Mouse (Mus musculus): Measurements from ENCODE around the gene Ccr8. TPM values are rescaled to one million over a fixed set of nuclear protein-coding genes. Genes with fewer than 3 reads are reported as not detected.
"Not testable (repeated sequence)": the region's sequence is repeated elsewhere in the genome, so short reads cannot be mapped to it uniquely, and the experiment has no call there.

Ccr8 gene
- polyA plus RNA-seq, 1 experiment from 2014 or later: 3.0 TPM

DNA sequence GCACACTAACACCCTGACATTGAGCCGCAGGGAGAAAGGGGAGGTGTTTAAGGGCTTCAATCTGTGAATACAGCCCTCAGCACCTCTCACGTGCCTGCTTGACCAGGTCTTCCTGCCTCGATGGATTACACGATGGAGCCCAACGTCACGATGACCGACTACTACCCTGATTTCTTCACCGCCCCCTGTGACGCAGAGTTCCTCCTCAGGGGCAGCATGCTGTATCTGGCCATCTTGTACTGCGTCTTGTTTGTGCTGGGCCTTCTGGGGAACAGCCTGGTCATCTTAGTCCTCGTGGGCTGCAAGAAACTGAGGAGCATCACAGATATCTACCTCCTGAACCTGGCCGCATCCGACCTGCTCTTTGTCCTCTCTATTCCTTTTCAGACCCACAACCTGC is 1.8 kb downstream of the Ccr8 start:
- H3K4me2 ChIP-seq (replicated peaks): no peak overlapping the region
- H3K36me3 ChIP-seq: no peaks in the 10 kb centered on the region
- WGBS: 89% methylated on average over 13 of the region's 13 CpGs
- no peak overlapping the region for H3K4me3 ChIP-seq (replicated peaks)
- no peak overlapping the region for H3K27ac ChIP-seq (replicated peaks)
- no peaks in the 10 kb centered on the region; the same call in 1 of the 2 replicates for H3K4me1 ChIP-seq
- H3K9me3 ChIP-seq (replicated peaks): no peaks in the 10 kb centered on the region
- H3K9ac ChIP-seq: no peak overlapping the region
- no peaks in the 10 kb centered on the region for H3K27me3 ChIP-seq
- ATAC-seq (ENCODE audit: insufficient number of reproducible peaks, low FRiP score, low TSS enrichment, low read depth): no peak

- Histone ChIP-seq H3K9ac (no peak overlapping the region), H3K27me3 (0 out of 2 replicates have a peak, but pooled peaks cover 4% of the 10 kb centered on the region), H3K4me1 (no peaks in the 10 kb centered on the region; the same call in 1 of the 2 replicates), H3K36me3 (no peaks in the 10 kb centered on the region), H3K4me2 (replicated peaks) (no peak overlapping the region), H3K9me3 (replicated peaks) (no peaks in the 10 kb centered on the region), H3K27ac (replicated peaks) (no peak overlapping the region), H3K4me3 (replicated peaks) (no peak overlapping the region)
- no peak for ATAC-seq (ENCODE audit: insufficient number of reproducible peaks, low FRiP score, low TSS enrichment, low read depth)
- WGBS: 52% methylated on average over 7 of the region's 7 CpGs
Observed at GRCm38 (mm10) chr9:120095886-120096285, 4.0 kb downstream of the Ccr8 start.

DNA sequence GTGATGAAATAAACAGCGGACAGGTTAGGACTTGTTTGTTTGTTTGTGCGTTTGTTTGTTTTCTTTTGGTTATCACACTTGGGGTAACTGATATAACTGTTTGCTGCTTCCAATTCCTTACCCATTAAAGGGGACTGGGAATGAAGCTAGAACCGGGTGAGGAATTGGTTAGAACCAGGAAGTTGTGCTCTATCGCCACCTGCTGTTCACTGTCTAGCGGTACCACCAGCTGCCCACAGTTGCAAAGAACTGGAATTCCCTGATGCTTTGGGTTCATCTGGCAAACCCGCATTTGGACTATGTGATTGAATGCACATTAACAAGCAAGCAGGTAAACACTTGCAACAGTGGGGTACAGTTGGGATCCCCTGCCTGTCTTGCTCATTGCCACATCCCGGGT is 6.8 kb downstream of the Ccr8 start:
- Histone ChIP-seq H3K9ac (no peak overlapping the region), H3K27ac (replicated peaks) (no peak overlapping the region), H3K36me3 (no peaks in the 10 kb centered on the region), H3K27me3 (0 out of 2 replicates have a peak, but pooled peaks cover 4% of the 10 kb centered on the region), H3K4me1 (no peaks in the 10 kb centered on the region; the same call in 1 of the 2 replicates), H3K4me3 (replicated peaks) (no peak overlapping the region), H3K4me2 (replicated peaks) (no peak overlapping the region), H3K9me3 (replicated peaks) (no peaks in the 10 kb centered on the region)
- 18% methylated on average over 7 of the region's 7 CpGs for WGBS
- ATAC-seq (ENCODE audit: insufficient number of reproducible peaks, low FRiP score, low TSS enrichment, low read depth): no peak

DNA sequence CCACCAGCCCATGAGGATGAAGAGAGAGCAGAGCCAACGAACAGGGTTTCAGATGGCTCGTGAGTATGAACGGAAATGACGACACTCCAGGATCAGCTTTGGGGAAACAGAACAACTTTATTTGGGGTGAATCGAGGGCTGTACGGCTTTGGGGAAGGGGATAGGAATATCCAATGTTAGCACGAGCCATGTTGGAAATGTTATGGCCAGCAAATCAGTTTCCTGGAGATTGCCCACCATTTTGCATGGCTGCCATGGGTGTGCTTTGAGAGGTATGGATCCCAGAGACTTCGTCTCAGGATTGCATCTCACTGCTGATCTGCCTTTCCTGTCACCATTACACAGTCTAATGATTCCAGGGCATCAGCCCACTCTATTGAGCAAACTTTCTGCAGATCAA is 7.4 kb downstream of the Ccr8 start:
- Histone ChIP-seq H3K4me3 (replicated peaks) (no peak overlapping the region), H3K9ac (no peak overlapping the region), H3K9me3 (replicated peaks) (no peaks in the 10 kb centered on the region), H3K4me2 (replicated peaks) (no peak overlapping the region), H3K36me3 (no peaks in the 10 kb centered on the region), H3K27ac (replicated peaks) (no peak overlapping the region), H3K4me1 (no peaks in the 10 kb centered on the region; the same call in 1 of the 2 replicates), H3K27me3 (0 out of 2 replicates have a peak, but pooled peaks cover 4% of the 10 kb centered on the region)
- no peak for ATAC-seq (ENCODE audit: insufficient number of reproducible peaks, low FRiP score, low TSS enrichment, low read depth)
- WGBS: 88% methylated on average over 8 of the region's 8 CpGs

DNA sequence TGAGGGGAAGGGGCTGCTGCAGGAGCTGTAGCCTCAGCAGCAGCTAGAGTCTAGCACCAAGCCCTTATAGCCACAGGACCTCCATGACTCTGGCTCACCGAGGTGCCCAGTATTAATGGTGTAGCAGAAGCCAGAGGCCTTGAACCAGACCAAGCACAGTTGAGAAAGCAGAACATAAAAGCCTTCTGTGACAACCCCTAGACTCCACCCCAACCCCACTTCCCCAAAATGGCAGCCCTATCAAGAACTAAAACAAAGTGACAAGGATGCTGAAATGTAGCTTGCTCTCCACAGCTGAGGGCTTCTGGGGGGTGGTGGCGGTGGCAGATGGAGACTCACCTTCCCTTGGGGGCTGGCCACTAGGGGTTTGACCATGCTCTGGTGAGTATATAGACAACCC is 9.3 kb downstream of the Ccr8 start:
- no peaks in the 10 kb centered on the region; the same call in 1 of the 2 replicates for H3K4me1 ChIP-seq
- H3K27ac ChIP-seq (replicated peaks): no peak overlapping the region
- no peak overlapping the region for H3K4me3 ChIP-seq (replicated peaks)
- H3K9ac ChIP-seq: no peak overlapping the region
- H3K27me3 ChIP-seq: 0 out of 2 replicates have a peak, but pooled peaks cover 4% of the 10 kb centered on the region
- no peak for ATAC-seq (ENCODE audit: insufficient number of reproducible peaks, low FRiP score, low TSS enrichment, low read depth)
- no peaks in the 10 kb centered on the region for H3K36me3 ChIP-seq
- no peak overlapping the region for H3K4me2 ChIP-seq (replicated peaks)
- no peaks in the 10 kb centered on the region for H3K9me3 ChIP-seq (replicated peaks)
- 88% methylated on average over 2 of the region's 2 CpGs for WGBS

- not testable (repeated sequence) for H3K4me2 ChIP-seq (replicated peaks); H3K4me1 ChIP-seq; H3K9me3 ChIP-seq (replicated peaks); H3K27me3 ChIP-seq; H3K27ac ChIP-seq (replicated peaks); H3K4me3 ChIP-seq (replicated peaks); H3K9ac ChIP-seq; H3K36me3 ChIP-seq; ATAC-seq (ENCODE audit: insufficient number of reproducible peaks, low FRiP score, low TSS enrichment, low read depth)
- WGBS: 94% methylated on average over 12 of the region's 12 CpGs
Observed at GRCm38 (mm10) chr9:120108953-120109352, 17.0 kb downstream of the Ccr8 start.

GRCm38 (mm10) chr9:120110211-120111018 is 18.5 kb downstream of the Ccr8 start, which contains the start of gene Slc25a38:
Slc25a38 (plus strand) TSS chr9:120110374.
- peak within 1 kb of the TSS; percentile 69 for H3K4me3 ChIP-seq (replicated peaks)
- under 1% methylated on average over 62 of the region's 62 CpGs for WGBS

DNA sequence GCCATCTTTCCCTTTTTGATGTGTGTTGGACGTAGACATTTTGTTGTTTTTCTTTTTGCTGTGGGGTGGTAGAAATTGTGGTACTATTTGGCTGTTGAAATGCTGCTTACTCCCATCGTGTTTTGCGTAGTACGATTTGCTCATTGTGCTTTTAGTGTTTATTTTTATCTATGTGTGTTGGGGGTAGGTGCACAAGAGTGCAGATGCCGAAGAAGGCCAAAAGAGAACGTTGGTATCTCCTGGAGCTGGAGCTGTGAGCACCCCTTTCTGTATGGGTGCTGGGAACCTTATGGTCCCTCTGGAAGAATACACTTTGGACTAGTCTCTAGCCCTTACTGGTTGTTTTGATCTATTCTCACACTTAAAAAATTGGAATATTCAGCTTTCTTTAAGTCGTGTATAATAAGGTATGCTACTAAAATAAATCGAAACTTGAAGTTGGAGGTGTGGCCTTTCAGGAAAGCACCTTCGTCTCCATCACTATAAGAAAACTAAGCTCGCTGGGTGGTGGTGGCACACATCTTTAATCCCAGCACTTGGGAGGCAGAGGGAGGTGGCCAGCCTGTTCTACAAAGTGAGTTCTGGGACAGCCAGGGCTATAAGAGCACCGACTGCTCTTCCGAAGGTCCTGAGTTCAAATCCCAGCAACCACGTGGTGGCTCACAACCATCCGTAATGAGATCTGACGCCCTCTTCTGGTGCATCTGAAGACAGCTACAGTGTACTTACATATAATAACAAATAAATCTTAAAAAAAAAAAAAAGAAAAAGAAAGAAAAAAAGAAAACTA is 19.4 kb downstream of the Ccr8 start:
- Histone ChIP-seq H3K27me3 (no peaks in the 10 kb centered on the region), H3K36me3 (no peaks in the 10 kb centered on the region), H3K4me1 (peaks cover 8% of the 10 kb centered on the region), H3K9ac (no peak overlapping the region; the same call in 1 of the 2 replicates), H3K27ac (replicated peaks) (peak overlapping the region; percentile 96), H3K9me3 (replicated peaks) (no peaks in the 10 kb centered on the region), H3K4me2 (replicated peaks) (peak overlapping the region; percentile 58), H3K4me3 (replicated peaks) (peak overlapping the region; percentile 69)
- ATAC-seq (ENCODE audit: insufficient number of reproducible peaks, low FRiP score, low TSS enrichment, low read depth): no peak
- 77% methylated on average over 15 of the region's 15 CpGs for WGBS

More at GRCm38 (mm10) chr9:120110211-120111018, 18.5 kb downstream of the Ccr8 start, which contains the start of gene Slc25a38:
- H3K27ac ChIP-seq (replicated peaks): peak within 1 kb of the TSS; percentile 96
- no peaks in the 10 kb centered on the region for H3K27me3 ChIP-seq
- peak; percentile 98 for ATAC-seq (ENCODE audit: insufficient number of reproducible peaks, low FRiP score, low TSS enrichment, low read depth)
- H3K9me3 ChIP-seq (replicated peaks): no peaks in the 10 kb centered on the region
- H3K36me3 ChIP-seq: no peaks in the 10 kb centered on the region
- H3K4me2 ChIP-seq (replicated peaks): peak within 1 kb of the TSS; percentile 58
- H3K9ac ChIP-seq: peak within 1 kb of the TSS; percentile 43
- H3K4me1 ChIP-seq: peaks cover 8% of the 10 kb centered on the region

GRCm38 (mm10) chr9:120112472-120112871 is 20.6 kb downstream of the Ccr8 start:
- no peak for ATAC-seq (ENCODE audit: insufficient number of reproducible peaks, low FRiP score, low TSS enrichment, low read depth)
- no peak overlapping the region for H3K4me2 ChIP-seq (replicated peaks)
- H3K36me3 ChIP-seq: peaks cover 3% of the 10 kb centered on the region
- no peak overlapping the region for H3K27ac ChIP-seq (replicated peaks)
- H3K27me3 ChIP-seq: no peaks in the 10 kb centered on the region
- no peaks in the 10 kb centered on the region for H3K9me3 ChIP-seq (replicated peaks)
- no peak overlapping the region for H3K4me3 ChIP-seq (replicated peaks)
- 92% methylated on average over 6 of the region's 6 CpGs for WGBS
- no peak overlapping the region for H3K9ac ChIP-seq
- peaks cover 8% of the 10 kb centered on the region for H3K4me1 ChIP-seq

DNA sequence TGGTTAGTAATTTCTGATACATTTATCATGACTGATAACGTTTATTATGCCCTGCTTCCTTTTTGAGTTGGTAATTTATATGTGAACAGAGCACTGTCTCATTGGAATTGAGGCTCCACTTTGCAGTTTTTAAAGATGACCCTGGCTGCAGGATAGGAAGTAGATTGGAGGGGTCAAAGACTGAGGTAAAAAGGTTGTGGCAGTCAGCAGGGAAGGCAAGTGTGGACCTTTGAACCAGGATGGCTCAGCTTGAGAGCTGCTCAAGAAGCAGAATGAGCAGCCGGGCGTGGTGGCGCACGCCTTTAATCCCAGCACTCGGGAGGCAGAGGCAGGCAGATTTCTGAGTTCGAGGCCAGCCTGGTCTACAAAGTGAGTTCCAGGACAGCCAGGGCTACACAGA is 21.5 kb downstream of the Ccr8 start:
- 94% methylated on average over 7 of the region's 7 CpGs for WGBS
- H3K27ac ChIP-seq (replicated peaks): no peak overlapping the region
- no peak for ATAC-seq (ENCODE audit: insufficient number of reproducible peaks, low FRiP score, low TSS enrichment, low read depth)
- no peak overlapping the region for H3K9ac ChIP-seq
- H3K4me3 ChIP-seq (replicated peaks): no peak overlapping the region
- H3K9me3 ChIP-seq (replicated peaks): no peaks in the 10 kb centered on the region
- H3K4me1 ChIP-seq: peaks cover 8% of the 10 kb centered on the region
- peaks cover 12% of the 10 kb centered on the region for H3K36me3 ChIP-seq
- H3K27me3 ChIP-seq: no peaks in the 10 kb centered on the region
- no peak overlapping the region for H3K4me2 ChIP-seq (replicated peaks)

- H3K4me3 ChIP-seq (replicated peaks): no peak overlapping the region
- peaks cover 8% of the 10 kb centered on the region for H3K4me1 ChIP-seq
- WGBS: 89% methylated on average over 17 of the region's 17 CpGs
- H3K9me3 ChIP-seq (replicated peaks): no peaks in the 10 kb centered on the region
- ATAC-seq (ENCODE audit: insufficient number of reproducible peaks, low FRiP score, low TSS enrichment, low read depth): no peak
- peaks cover 15% of the 10 kb centered on the region for H3K36me3 ChIP-seq
- no peak overlapping the region for H3K27ac ChIP-seq (replicated peaks)
- H3K27me3 ChIP-seq: no peaks in the 10 kb centered on the region
- no peak overlapping the region for H3K4me2 ChIP-seq (replicated peaks)
- no peak overlapping the region for H3K9ac ChIP-seq
Observed at GRCm38 (mm10) chr9:120114051-120114788, 22.3 kb downstream of the Ccr8 start.
